Mouse (Mus musculus) neural tube, postnatal 0 days (tissue): ENCODE data around the gene Numa1. TPM values are rescaled to one million over a fixed set of nuclear protein-coding genes. Genes with fewer than 3 reads are reported as not detected.

ENCODE experiments used
- polyA plus RNA-seq: library from polyadenylated mRNA; unstranded; fragments of >200 nt; fragmentation: Nextera tagmentation; extraction: Ambion mirVana; gene quantifications from 2 replicates; pipeline ENCODE4 v1.2.1, GENCODE M21; 2015

Numa1 gene
- polyA plus RNA-seq: 22.7 and 23.1 TPM in 2 replicates

GRCm38 (mm10) chr7:101933751-101934240 lies at the start of gene Numa1, which contains the start of gene Lrrc51:
Numa1 (plus strand) TSS chr7:101934111.
Lrrc51 (minus strand) TSS chr7:101933895.

GRCm38 (mm10) chr7:101905561-101906286 lies 28.2 kb upstream of the Numa1 start, which contains the start of gene Lamtor1:
Lamtor1 (plus strand) TSS chr7:101905904.

GRCm38 (mm10) chr7:101906287-101906681 lies 27.6 kb upstream of the Numa1 start, which contains the start of gene Tomt:
Tomt (minus strand) TSS chr7:101906359.

GRCm38 (mm10) chr7:102018590-102018989 lies 84.7 kb downstream of the Numa1 start, which contains the start of gene Il18bp:
Il18bp (minus strand) TSS chr7:102018690.

Other genes starting within 250 kb of the Numa1 start
- gene Phox2a, start 115.8 kb upstream of the Numa1 start, polyA plus RNA-seq: 2.4 and 2.5 TPM in 2 replicates
- gene Inppl1, start 95.9 kb upstream of the Numa1 start, polyA plus RNA-seq: 19.1 and 19.4 TPM in 2 replicates
- gene Folr2, start 76.9 kb upstream of the Numa1 start, polyA plus RNA-seq: 3.6 and 5.0 TPM in 2 replicates
- 48.7 and 57.7 TPM in 2 replicates for gene Anapc15, start 70.4 kb upstream of the Numa1 start, polyA plus RNA-seq
- gene Folr1, start 63.3 kb upstream of the Numa1 start, polyA plus RNA-seq: 1.1 and 2.5 TPM in 2 replicates
- gene Lamtor1, start 28.2 kb upstream of the Numa1 start, polyA plus RNA-seq: 166 and 177 TPM in 2 replicates
- gene Tomt, start 27.8 kb upstream of the Numa1 start, polyA plus RNA-seq: not detected in 2 replicates
- gene Lrrc51, start 216 bp upstream of the Numa1 start, polyA plus RNA-seq: 7.3 and 9.4 TPM in 2 replicates
- 2.7 and 2.9 TPM in 2 replicates for gene Il18bp, start 84.6 kb downstream of the Numa1 start, polyA plus RNA-seq
- gene Rnf121, start 131.4 kb downstream of the Numa1 start, polyA plus RNA-seq: 27.7 and 28.9 TPM in 2 replicates
- 17.4 and 22.7 TPM in 2 replicates for gene Xndc1, start 131.4 kb downstream of the Numa1 start, polyA plus RNA-seq
- 0.59 and 0.78 TPM in 2 replicates for gene Xntrpc, start 131.6 kb downstream of the Numa1 start, polyA plus RNA-seq
- 0.08 TPM in 1 of 2 replicates, not detected in the other for gene Trpc2, start 149.0 kb downstream of the Numa1 start, polyA plus RNA-seq
- 0.22 and 0.27 TPM in 2 replicates for gene Art1, start 167.6 kb downstream of the Numa1 start, polyA plus RNA-seq
- 0.23 and 0.93 TPM in 2 replicates for gene Art5, start 175.4 kb downstream of the Numa1 start, polyA plus RNA-seq
- 0.09 TPM in 1 of 2 replicates, not detected in the other for gene Chrna10, start 182.7 kb downstream of the Numa1 start, polyA plus RNA-seq